Mouse (Mus musculus) adrenal gland, postnatal 14 days (tissue): ENCODE data around the gene Taf6. TPM values are rescaled to one million over a fixed set of nuclear protein-coding genes. Genes with fewer than 3 reads are reported as not detected.
A peak's percentile ranks its signal among the peaks of the same experiment; 100 is the strongest.
"Not testable (repeated sequence)": the region's sequence is repeated elsewhere in the genome, so short reads cannot be mapped to it uniquely, and the experiment has no call there.

Experiments
- DNase-seq: peaks from one replicate; pipeline ENCODE4 v3.0.0; 2021; ENCODE audit warnings: mixed read lengths
- long read RNA-seq, 2 experiments: library from polyadenylated mRNA; stranded (forward); transcript quantifications; one replicate each; pipeline ENCODE4 v2.0.0; 2021
- total RNA-seq: library from RNA; stranded (reverse); gene quantifications from 2 replicates; pipeline ENCODE4 v1.2.3, GENCODE M21; 2021

Taf6 gene
- 35.2 and 35.5 TPM in 2 replicates for total RNA-seq
- long read RNA-seq, experiment 1, transcript Taf6-201 (15 exons, 2,304 nt) = major isoform, 62 of 89 reads
- long read RNA-seq, experiment 1, partial matches to known transcripts = 5 of 89 reads
- long read RNA-seq, experiment 1, other reads (novel, unspliced or antisense) = 19 of 89 reads
- long read RNA-seq, experiment 2, transcript Taf6-201 (15 exons, 2,304 nt) = major isoform, 30 of 47 reads
- long read RNA-seq, experiment 2, transcript Taf6-208 (1 exons, 1,139 nt) = minor isoform, 5 of 47 reads
- long read RNA-seq, experiment 2, partial matches to known transcripts = 2 of 47 reads
- long read RNA-seq, experiment 2, other reads (novel, unspliced or antisense) = 10 of 47 reads

GRCm38 (mm10) chr5:138186950-138187638 is at the start of gene Taf6, which contains the start of gene Cnpy4:
Taf6 (minus strand) TSS chr5:138187451.
Cnpy4 (plus strand) TSS chr5:138187485.
- DNase-seq = peak; percentile 88

- DNase-seq = no peak
Observed at GRCm38 (mm10) chr5:138234224-138234623, 47.0 kb upstream of the Taf6 start.

GRCm38 (mm10) chr5:138233778-138234177 is 46.5 kb upstream of the Taf6 start:
- no peak for DNase-seq

- no peak for DNase-seq
Observed at GRCm38 (mm10) chr5:138229511-138229910, 42.3 kb upstream of the Taf6 start.

GRCm38 (mm10) chr5:138228026-138228425 is 40.8 kb upstream of the Taf6 start:
- DNase-seq = peak; percentile 66

GRCm38 (mm10) chr5:138227367-138227766 is 40.1 kb upstream of the Taf6 start:
- no peak for DNase-seq

- no peak for DNase-seq
Observed at GRCm38 (mm10) chr5:138226491-138226890, 39.2 kb upstream of the Taf6 start.

- DNase-seq = no peak
Observed at GRCm38 (mm10) chr5:138225700-138226099, 38.4 kb upstream of the Taf6 start, which contains the start of gene Nxpe5. Nxpe5 (plus strand) TSS chr5:138225898.

GRCm38 (mm10) chr5:138223287-138223686 is 36.0 kb upstream of the Taf6 start:
- no peak for DNase-seq

GRCm38 (mm10) chr5:138222111-138222510 is 34.9 kb upstream of the Taf6 start:
- peak; percentile 95 for DNase-seq

- no peak for DNase-seq
Observed at GRCm38 (mm10) chr5:138219864-138220263, 32.6 kb upstream of the Taf6 start.

GRCm38 (mm10) chr5:138216632-138217031 is 29.4 kb upstream of the Taf6 start:
- not testable (repeated sequence) for DNase-seq

GRCm38 (mm10) chr5:138207873-138208272 is 20.6 kb upstream of the Taf6 start:
- DNase-seq = no peak

GRCm38 (mm10) chr5:138207253-138207652 is 20.0 kb upstream of the Taf6 start:
- peak; percentile 55 for DNase-seq

GRCm38 (mm10) chr5:138202086-138202485 is 14.8 kb upstream of the Taf6 start:
- no peak for DNase-seq

- peak; percentile 54 for DNase-seq
Observed at GRCm38 (mm10) chr5:138199576-138199975, 12.3 kb upstream of the Taf6 start.

GRCm38 (mm10) chr5:138195463-138195862 is 8.2 kb upstream of the Taf6 start:
- DNase-seq = no peak

GRCm38 (mm10) chr5:138194755-138195345 is 7.6 kb upstream of the Taf6 start:
- DNase-seq = peak; percentile 55

GRCm38 (mm10) chr5:138193771-138194727 is 6.8 kb upstream of the Taf6 start, which contains the start of gene Mblac1:
Mblac1 (plus strand) TSS chr5:138194314.
- DNase-seq = peak; percentile 90

GRCm38 (mm10) chr5:138187661-138188306 is 533 bp upstream of the Taf6 start:
- peak; percentile 76 for DNase-seq

GRCm38 (mm10) chr5:138173217-138173616 is 14.0 kb downstream of the Taf6 start:
- no peak for DNase-seq
